Mouse (Mus musculus) small intestine, adult 2 months (tissue): Measurements from ENCODE around the gene Pip4k2b.

ENCODE experiments used
- CTCF ChIP-seq: fragments of 200-500 bp; IDR thresholded peaks from 2 replicates; pipeline ENCODE4 v1.5.1; 2012; ENCODE audit warnings: low read depth, mild to moderate bottlenecking, control low read depth, inconsistent platforms, low read length, moderate library complexity, mixed read lengths; ENCODE audit not compliant: insufficient replicate concordance, insufficient read length; ENCODE audit errors: extremely low read depth
- POLR2A ChIP-seq: fragments of 200-500 bp; IDR thresholded peaks from 2 replicates; pipeline ENCODE4 v1.6.1; 2012; ENCODE audit warnings: low read depth, mild to moderate bottlenecking, control low read depth, inconsistent platforms, low read length, moderate library complexity

- TF ChIP-seq POLR2A (no peak), CTCF (no peak)
Measured at GRCm38 (mm10) chr11:97669268-97669667, 75.2 kb downstream of the Pip4k2b start.
